Mouse (Mus musculus): Measurements from ENCODE around the gene Eral1. TPM values are rescaled to one million over a fixed set of nuclear protein-coding genes. Genes with fewer than 3 reads are reported as not detected.
"Not testable (repeated sequence)": the region's sequence is repeated elsewhere in the genome, so short reads cannot be mapped to it uniquely, and the experiment has no call there.

Eral1 gene
- total RNA-seq, 2 experiments from 2014 or later = 3.7 to 3.9 TPM

GRCm38 (mm10) chr11:78048637-78049036 lies 31.5 kb downstream of the Eral1 start:
- not testable (repeated sequence) for ATAC-seq (replicated peaks; ENCODE audit: low FRiP score, poor library complexity, severe bottlenecking)

- no peak for ATAC-seq (replicated peaks; ENCODE audit: low FRiP score, poor library complexity, severe bottlenecking)
Measured at GRCm38 (mm10) chr11:78044758-78045251, 35.4 kb downstream of the Eral1 start.

GRCm38 (mm10) chr11:78042290-78042870 lies 37.8 kb downstream of the Eral1 start:
- not testable (repeated sequence) for ATAC-seq (replicated peaks; ENCODE audit: low FRiP score, poor library complexity, severe bottlenecking)

DNA sequence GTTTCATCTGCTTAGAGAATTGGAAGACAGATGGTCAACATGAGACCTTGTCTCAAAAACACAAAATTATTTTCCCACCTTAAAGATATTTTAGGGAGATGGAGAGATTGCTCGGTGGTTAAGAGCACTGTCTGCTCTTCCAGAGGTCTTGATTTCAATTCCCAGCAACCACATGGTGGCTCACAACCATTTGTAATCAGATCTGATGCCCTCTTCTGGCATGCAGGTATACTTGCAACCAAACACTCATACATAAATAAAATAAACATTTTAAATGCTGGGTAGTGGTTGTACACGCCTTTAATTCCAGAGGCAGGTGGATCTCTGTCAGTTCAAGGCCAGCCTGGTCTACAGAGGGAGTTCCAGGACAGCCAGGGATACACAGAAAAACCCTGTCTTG lies 39.3 kb downstream of the Eral1 start:
- no peak for ATAC-seq (replicated peaks; ENCODE audit: low FRiP score, poor library complexity, severe bottlenecking)

- peak; percentile 61 for ATAC-seq (replicated peaks; ENCODE audit: low FRiP score, poor library complexity, severe bottlenecking)
Measured at GRCm38 (mm10) chr11:78037831-78038752, 42.1 kb downstream of the Eral1 start, which contains the start of gene Flot2. Flot2 (plus strand) TSS chr11:78037931.

GRCm38 (mm10) chr11:78036791-78037190 lies 43.4 kb downstream of the Eral1 start:
- ATAC-seq (replicated peaks; ENCODE audit: low FRiP score, poor library complexity, severe bottlenecking) = no peak

DNA sequence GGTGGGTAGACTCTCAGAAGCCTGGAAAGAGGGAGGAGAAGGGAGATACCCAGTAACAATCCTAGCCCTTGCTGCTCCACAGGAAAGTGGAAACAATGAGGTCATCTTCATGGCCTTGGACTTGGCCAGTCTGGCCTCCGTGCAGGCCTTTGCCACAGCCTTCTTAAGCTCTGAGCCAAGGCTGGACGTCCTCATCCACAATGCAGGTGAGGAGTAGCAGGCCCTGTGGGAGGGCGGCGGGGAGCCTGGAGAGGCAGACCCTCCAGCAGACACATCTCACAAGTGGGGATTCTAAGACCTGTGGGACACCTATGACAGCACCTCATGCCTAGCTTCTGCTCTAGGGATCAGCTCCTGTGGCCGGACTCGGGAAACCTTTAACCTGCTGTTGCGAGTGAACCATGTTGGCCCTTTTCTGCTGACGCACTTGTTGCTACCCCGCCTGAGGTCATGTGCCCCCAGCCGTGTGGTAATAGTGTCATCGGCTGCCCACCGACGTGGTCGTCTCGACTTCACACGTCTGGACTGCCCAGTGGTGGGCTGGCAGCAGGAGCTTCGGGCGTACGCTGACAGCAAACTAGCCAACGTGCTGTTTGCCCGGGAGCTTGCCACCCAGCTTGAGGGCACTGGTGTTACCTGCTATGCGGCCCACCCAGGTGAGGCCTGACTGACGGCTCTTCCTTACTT lies 46.1 kb downstream of the Eral1 start:
- ATAC-seq (replicated peaks; ENCODE audit: low FRiP score, poor library complexity, severe bottlenecking) = no peak

DNA sequence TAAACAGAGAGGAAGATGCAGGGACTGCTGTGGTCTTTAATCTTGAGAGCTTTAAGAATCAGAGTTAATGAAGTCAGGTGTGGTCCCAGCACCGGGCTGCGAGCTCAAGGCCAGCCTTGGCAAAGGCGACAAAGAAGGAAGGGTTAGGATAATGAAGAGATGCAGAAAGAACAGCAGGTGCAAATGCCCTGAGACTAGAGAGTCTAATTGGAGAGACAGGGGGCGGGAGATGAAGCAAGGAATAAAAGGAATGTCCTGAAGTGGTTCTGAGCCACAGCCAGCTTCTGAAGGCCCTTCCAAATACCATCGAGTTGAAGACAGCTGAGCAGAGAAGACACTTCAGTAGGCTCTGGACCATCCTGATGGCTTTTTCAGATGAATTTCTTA lies 47.4 kb downstream of the Eral1 start:
- ATAC-seq (replicated peaks; ENCODE audit: low FRiP score, poor library complexity, severe bottlenecking) = no peak

DNA sequence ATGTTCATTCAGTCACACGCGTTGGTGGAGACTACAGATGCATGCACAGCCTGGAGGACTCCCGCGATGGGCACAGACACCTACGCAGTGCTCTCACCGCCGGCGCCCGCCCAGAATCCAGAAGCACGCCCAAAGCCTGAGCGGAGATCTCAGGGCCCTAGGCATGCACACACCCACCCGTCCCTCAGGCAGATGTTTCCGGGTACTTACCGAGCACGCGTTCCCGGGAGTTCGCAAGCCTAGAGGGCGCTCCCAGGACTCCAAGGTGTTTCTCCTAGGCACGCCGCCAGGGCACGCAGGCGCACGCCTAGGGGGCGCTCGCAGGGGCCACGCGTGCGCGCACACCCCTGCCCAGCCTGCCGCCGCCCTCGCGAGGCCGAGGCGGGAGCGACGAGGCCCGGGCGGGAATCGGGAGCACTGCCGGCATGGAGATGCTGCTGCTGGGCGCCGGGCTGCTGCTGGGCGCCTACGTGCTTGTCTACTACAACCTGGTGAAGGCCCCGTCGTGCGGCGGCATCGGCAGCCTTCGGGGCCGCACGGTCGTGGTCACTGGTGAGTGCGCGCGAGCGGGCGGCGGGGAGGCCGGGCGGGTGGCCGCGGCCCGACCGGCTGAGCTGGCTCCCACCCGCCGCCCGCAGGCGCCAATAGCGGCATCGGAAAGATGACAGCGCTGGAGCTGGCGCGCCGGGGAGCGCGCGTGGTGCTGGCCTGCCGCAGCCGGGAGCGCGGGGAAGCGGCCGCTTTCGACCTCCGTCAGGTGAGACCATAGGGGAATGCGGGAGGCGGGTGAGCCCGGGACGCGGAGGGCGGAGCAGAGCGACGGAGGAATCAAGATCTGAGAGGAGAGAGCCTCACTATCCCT lies 48.0 kb downstream of the Eral1 start, which contains the start of gene Dhrs13:
Gene Dhrs13 (plus strand): TSS at position 334 of the 862 bp plus-strand sequence.
- peak; percentile 93 for ATAC-seq (replicated peaks; ENCODE audit: low FRiP score, poor library complexity, severe bottlenecking)

DNA sequence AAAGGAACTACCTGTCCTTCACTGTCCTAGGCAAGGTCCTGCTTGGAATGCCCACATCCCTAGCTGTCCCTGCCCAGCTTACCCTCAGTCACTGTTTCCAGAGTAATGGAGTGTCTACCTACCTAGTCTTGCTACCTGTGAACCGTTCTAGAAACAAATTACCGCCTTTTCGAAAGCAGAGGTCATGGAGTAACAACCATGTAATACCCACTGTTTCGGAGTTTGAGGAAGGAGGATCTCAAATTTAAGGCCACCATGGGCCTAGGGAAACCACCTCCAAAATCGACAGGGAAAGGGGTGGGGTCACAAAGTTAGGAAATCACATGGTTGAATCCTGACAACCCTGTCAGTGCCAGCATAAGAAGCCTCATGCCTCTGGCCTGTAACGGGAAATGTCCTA lies 48.8 kb downstream of the Eral1 start:
- no peak for ATAC-seq (replicated peaks; ENCODE audit: low FRiP score, poor library complexity, severe bottlenecking)

GRCm38 (mm10) chr11:78030600-78030999 lies 49.6 kb downstream of the Eral1 start:
- no peak for ATAC-seq (replicated peaks; ENCODE audit: low FRiP score, poor library complexity, severe bottlenecking)

- ATAC-seq (replicated peaks; ENCODE audit: low FRiP score, poor library complexity, severe bottlenecking) = no peak
Measured at GRCm38 (mm10) chr11:78029240-78029639, 50.9 kb downstream of the Eral1 start.

- peak; percentile 50 for ATAC-seq (replicated peaks; ENCODE audit: low FRiP score, poor library complexity, severe bottlenecking)
Measured at GRCm38 (mm10) chr11:78023607-78024006, 56.6 kb downstream of the Eral1 start.

Other genes starting within 250 kb of the Eral1 start
- gene Pipox, start 186.3 kb downstream of the Eral1 start, total RNA-seq (2015; ENCODE audit: low replicate concordance) = not detected in 2 replicates
- not detected in 2 replicates for gene Pipox, start 186.3 kb downstream of the Eral1 start, total RNA-seq (2017; ENCODE audit: low replicate concordance)
- not detected in 2 replicates for gene Sez6, start 149.6 kb downstream of the Eral1 start, total RNA-seq (2015; ENCODE audit: low replicate concordance)
- not detected in 2 replicates for gene Sez6, start 149.6 kb downstream of the Eral1 start, total RNA-seq (2017; ENCODE audit: low replicate concordance)
- 19.9 and 24.2 TPM in 2 replicates for gene Phf12, start 97.6 kb downstream of the Eral1 start, total RNA-seq (2015; ENCODE audit: low replicate concordance)
- 9.8 and 11.5 TPM in 2 replicates for gene Phf12, start 97.6 kb downstream of the Eral1 start, total RNA-seq (2017; ENCODE audit: low replicate concordance)
- 3.1 and 6.0 TPM in 2 replicates for gene Dhrs13, start 48.1 kb downstream of the Eral1 start, total RNA-seq (2015; ENCODE audit: low replicate concordance)
- 1.5 and 3.6 TPM in 2 replicates for gene Dhrs13, start 48.1 kb downstream of the Eral1 start, total RNA-seq (2017; ENCODE audit: low replicate concordance)
- gene Flot2, start 42.5 kb downstream of the Eral1 start, total RNA-seq (2015; ENCODE audit: low replicate concordance) = 14.2 and 31.5 TPM in 2 replicates
- gene Flot2, start 42.5 kb downstream of the Eral1 start, total RNA-seq (2017; ENCODE audit: low replicate concordance) = 22.5 and 24.7 TPM in 2 replicates
- gene Fam222b, start 14.3 kb upstream of the Eral1 start, total RNA-seq (2015; ENCODE audit: low replicate concordance) = 10.2 and 14.8 TPM in 2 replicates
- gene Fam222b, start 14.3 kb upstream of the Eral1 start, total RNA-seq (2017; ENCODE audit: low replicate concordance) = 1.4 and 3.7 TPM in 2 replicates
- gene Traf4, start 85.2 kb upstream of the Eral1 start, total RNA-seq (2015; ENCODE audit: low replicate concordance) = 2.1 and 3.6 TPM in 2 replicates
- 3.2 and 3.5 TPM in 2 replicates for gene Traf4, start 85.2 kb upstream of the Eral1 start, total RNA-seq (2017; ENCODE audit: low replicate concordance)
- gene Nek8, start 96.3 kb upstream of the Eral1 start, total RNA-seq (2015; ENCODE audit: low replicate concordance) = 9.6 and 12.1 TPM in 2 replicates
- 5.7 and 16.7 TPM in 2 replicates for gene Nek8, start 96.3 kb upstream of the Eral1 start, total RNA-seq (2017; ENCODE audit: low replicate concordance)
- gene Tlcd1, start 96.3 kb upstream of the Eral1 start, total RNA-seq (2015; ENCODE audit: low replicate concordance) = 69.0 and 77.1 TPM in 2 replicates
- 96.9 and 181 TPM in 2 replicates for gene Tlcd1, start 96.3 kb upstream of the Eral1 start, total RNA-seq (2017; ENCODE audit: low replicate concordance)
- 792 and 815 TPM in 2 replicates for gene Rpl23a, start 103.2 kb upstream of the Eral1 start, total RNA-seq (2015; ENCODE audit: low replicate concordance)
- 585 and 685 TPM in 2 replicates for gene Rpl23a, start 103.2 kb upstream of the Eral1 start, total RNA-seq (2017; ENCODE audit: low replicate concordance)
- gene Rab34, start 108.0 kb upstream of the Eral1 start, total RNA-seq (2015; ENCODE audit: low replicate concordance) = 7.9 TPM in 1 of 2 replicates, not detected in the other
- gene Rab34, start 108.0 kb upstream of the Eral1 start, total RNA-seq (2017; ENCODE audit: low replicate concordance) = 1.3 and 9.9 TPM in 2 replicates
- 1.5 TPM in 1 of 2 replicates, not detected in the other for gene Proca1, start 113.0 kb upstream of the Eral1 start, total RNA-seq (2015; ENCODE audit: low replicate concordance)
- gene Proca1, start 113.0 kb upstream of the Eral1 start, total RNA-seq (2017; ENCODE audit: low replicate concordance) = not detected in 2 replicates
- 18.8 and 19.4 TPM in 2 replicates for gene Sdf2, start 165.4 kb upstream of the Eral1 start, total RNA-seq (2015; ENCODE audit: low replicate concordance)
- 16.7 and 25.2 TPM in 2 replicates for gene Sdf2, start 165.4 kb upstream of the Eral1 start, total RNA-seq (2017; ENCODE audit: low replicate concordance)
- gene Supt6, start 165.6 kb upstream of the Eral1 start, total RNA-seq (2015; ENCODE audit: low replicate concordance) = 9.0 and 14.8 TPM in 2 replicates
- gene Supt6, start 165.6 kb upstream of the Eral1 start, total RNA-seq (2017; ENCODE audit: low replicate concordance) = 17.5 and 22.7 TPM in 2 replicates
- gene 2610507B11Rik, start 181.4 kb upstream of the Eral1 start, total RNA-seq (2015; ENCODE audit: low replicate concordance) = 17.3 and 36.3 TPM in 2 replicates
- gene 2610507B11Rik, start 181.4 kb upstream of the Eral1 start, total RNA-seq (2017; ENCODE audit: low replicate concordance) = 23.6 and 33.3 TPM in 2 replicates
- gene BC030499, start 210.5 kb upstream of the Eral1 start, total RNA-seq (2015; ENCODE audit: low replicate concordance) = not detected in 2 replicates
- gene BC030499, start 210.5 kb upstream of the Eral1 start, total RNA-seq (2017; ENCODE audit: low replicate concordance) = 0.43 TPM in 1 of 2 replicates, not detected in the other
- 12.3 and 20.3 TPM in 2 replicates for gene Spag5, start 221.1 kb upstream of the Eral1 start, total RNA-seq (2015; ENCODE audit: low replicate concordance)
- 40.4 and 60.1 TPM in 2 replicates for gene Spag5, start 221.1 kb upstream of the Eral1 start, total RNA-seq (2017; ENCODE audit: low replicate concordance)
- gene Aldoc, start 242.6 kb upstream of the Eral1 start, total RNA-seq (2015; ENCODE audit: low replicate concordance) = not detected in 2 replicates
- 0.28 TPM in 1 of 2 replicates, not detected in the other for gene Aldoc, start 242.6 kb upstream of the Eral1 start, total RNA-seq (2017; ENCODE audit: low replicate concordance)
- gene Pigs, start 248.0 kb upstream of the Eral1 start, total RNA-seq (2015; ENCODE audit: low replicate concordance) = 3.3 and 10.0 TPM in 2 replicates
- 2.5 and 3.6 TPM in 2 replicates for gene Pigs, start 248.0 kb upstream of the Eral1 start, total RNA-seq (2017; ENCODE audit: low replicate concordance)